Mouse (Mus musculus): ENCODE measurements around the gene Hmga2. TPM values are rescaled to one million over a fixed set of nuclear protein-coding genes. Genes with fewer than 3 reads are reported as not detected.

The Hmga2 gene
- polyA plus RNA-seq, 1 experiment from 2014 or later = 0.71 TPM

DNA sequence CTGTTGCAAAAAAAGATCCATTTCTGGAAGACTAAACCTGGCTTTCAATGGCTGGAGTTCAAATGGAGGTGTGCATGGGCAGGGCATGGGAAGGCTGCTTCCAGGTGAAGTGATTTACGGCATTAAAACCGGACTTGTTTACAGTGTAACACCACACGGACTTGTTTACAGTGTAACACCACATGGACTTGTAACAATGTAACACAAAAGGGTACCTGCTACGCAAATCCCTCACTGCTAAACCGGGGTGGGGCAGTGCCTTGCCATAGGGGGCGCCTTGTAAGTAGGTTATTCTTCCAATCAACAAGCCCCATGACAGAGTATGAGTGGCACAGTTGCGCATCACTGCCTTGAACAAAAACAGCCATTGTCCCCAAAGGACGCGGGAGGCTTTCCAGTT is 44.2 kb downstream of the Hmga2 start:
- no peak for ATAC-seq
- no peak overlapping the region for H3K4me3 ChIP-seq (replicated peaks; ENCODE audit: low read length)
- no peak overlapping the region for H3K27ac ChIP-seq (ENCODE audit: low read length)
- 59% methylated on average over 9 of the region's 9 CpGs for WGBS
- H3K4me2 ChIP-seq (ENCODE audit: low read length) = no peak overlapping the region
- H3K9ac ChIP-seq (replicated peaks; ENCODE audit: low read depth, low read length) = no peak overlapping the region
- H3K9me3 ChIP-seq (ENCODE audit: control insufficient read depth, low read length) = no peaks in the 10 kb centered on the region
- H3K36me3 ChIP-seq (ENCODE audit: control insufficient read depth, insufficient read depth) = no peaks in the 10 kb centered on the region
- no peaks in the 10 kb centered on the region for H3K27me3 ChIP-seq (replicated peaks; ENCODE audit: control insufficient read depth, insufficient read depth, low read length)
- peaks cover 14% of the 10 kb centered on the region for H3K4me1 ChIP-seq (replicated peaks; ENCODE audit: control insufficient read depth, insufficient read depth, low read length)

DNA sequence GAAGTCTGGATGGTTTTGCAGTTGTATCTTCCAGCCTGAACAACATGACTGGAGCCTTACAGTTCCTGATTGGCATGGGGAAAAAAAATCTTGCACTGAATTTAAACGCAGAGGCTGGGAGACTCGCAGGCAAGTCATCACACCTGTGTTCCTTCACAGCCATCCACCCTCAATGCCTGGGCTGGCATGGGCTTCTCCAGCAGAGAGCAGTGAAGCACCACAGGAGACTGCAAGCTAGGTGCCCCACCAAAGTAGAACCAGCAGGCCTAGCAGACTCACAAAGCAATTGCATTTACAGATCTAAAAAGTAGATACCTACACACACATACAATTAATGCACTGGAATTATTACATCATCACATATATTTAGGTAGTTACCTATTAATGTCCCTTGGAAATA is 44.8 kb downstream of the Hmga2 start:
- H3K27ac ChIP-seq (ENCODE audit: low read length) = no peak overlapping the region
- no peak for ATAC-seq
- 80% methylated on average over 2 of the region's 2 CpGs for WGBS
- no peaks in the 10 kb centered on the region for H3K36me3 ChIP-seq (ENCODE audit: control insufficient read depth, insufficient read depth)
- no peak overlapping the region for H3K9ac ChIP-seq (replicated peaks; ENCODE audit: low read depth, low read length)
- no peak overlapping the region for H3K4me3 ChIP-seq (replicated peaks; ENCODE audit: low read length)
- H3K4me2 ChIP-seq (ENCODE audit: low read length) = no peak overlapping the region
- H3K9me3 ChIP-seq (ENCODE audit: control insufficient read depth, low read length) = no peaks in the 10 kb centered on the region
- peaks cover 14% of the 10 kb centered on the region for H3K4me1 ChIP-seq (replicated peaks; ENCODE audit: control insufficient read depth, insufficient read depth, low read length)
- H3K27me3 ChIP-seq (replicated peaks; ENCODE audit: control insufficient read depth, insufficient read depth, low read length) = no peaks in the 10 kb centered on the region

DNA sequence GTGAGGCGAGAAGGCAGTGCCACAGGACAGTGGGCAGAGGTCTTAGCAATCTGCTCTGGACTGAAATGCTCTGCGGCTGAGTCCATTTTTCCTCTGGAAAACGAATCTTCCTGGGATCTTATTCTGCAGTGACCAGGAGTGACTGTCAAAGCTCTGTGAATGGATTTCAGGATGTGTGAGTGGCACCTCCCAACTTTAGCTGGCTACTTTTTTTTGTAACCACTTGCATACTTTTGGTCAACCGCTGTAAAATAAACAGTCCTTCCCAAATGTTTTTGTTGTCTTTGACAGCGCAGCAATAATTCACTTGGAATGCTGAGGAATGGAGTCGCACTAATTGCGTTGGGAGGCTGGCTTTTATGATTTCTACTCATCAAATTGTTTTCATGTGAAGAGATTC is 45.8 kb downstream of the Hmga2 start:
- Histone ChIP-seq H3K36me3 (ENCODE audit: control insufficient read depth, insufficient read depth) (no peaks in the 10 kb centered on the region), H3K4me2 (ENCODE audit: low read length) (no peak overlapping the region), H3K27ac (ENCODE audit: low read length) (no peak overlapping the region), H3K27me3 (replicated peaks; ENCODE audit: control insufficient read depth, insufficient read depth, low read length) (0 out of 2 replicates have a peak, but pooled peaks cover 2% of the 10 kb centered on the region), H3K9ac (replicated peaks; ENCODE audit: low read depth, low read length) (no peak overlapping the region), H3K4me3 (replicated peaks; ENCODE audit: low read length) (no peak overlapping the region), H3K9me3 (ENCODE audit: control insufficient read depth, low read length) (no peaks in the 10 kb centered on the region), H3K4me1 (replicated peaks; ENCODE audit: control insufficient read depth, insufficient read depth, low read length) (peaks cover 14% of the 10 kb centered on the region)
- ATAC-seq = no peak
- WGBS = 78% methylated on average over 7 of the region's 7 CpGs

DNA sequence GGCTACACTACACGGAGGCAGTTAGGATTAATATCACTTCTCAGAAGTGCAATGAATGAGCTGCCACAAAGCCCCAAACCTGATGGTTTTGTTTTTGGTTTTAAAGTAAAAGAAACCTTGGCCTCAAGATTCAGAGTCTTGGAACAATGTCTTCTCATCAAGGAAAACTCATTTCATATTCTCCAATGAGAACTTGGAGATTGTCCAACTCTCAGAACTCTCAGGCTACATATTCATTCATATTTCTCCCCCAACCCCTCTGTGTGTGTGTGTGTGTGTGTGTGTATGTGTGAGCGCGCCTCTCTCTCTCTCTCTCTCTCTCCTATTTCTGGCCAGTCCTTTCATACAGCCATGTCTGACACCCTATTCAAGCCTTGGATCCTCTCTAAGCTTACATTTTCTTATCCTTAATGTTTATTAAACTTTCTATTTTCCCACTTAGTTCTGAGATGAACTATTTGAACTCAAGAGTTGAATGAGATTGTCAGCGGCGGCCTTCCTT is 46.5 kb downstream of the Hmga2 start:
- peaks cover 14% of the 10 kb centered on the region for H3K4me1 ChIP-seq (replicated peaks; ENCODE audit: control insufficient read depth, insufficient read depth, low read length)
- 0 out of 2 replicates have a peak, but pooled peaks cover 2% of the 10 kb centered on the region for H3K27me3 ChIP-seq (replicated peaks; ENCODE audit: control insufficient read depth, insufficient read depth, low read length)
- no peak overlapping the region for H3K9ac ChIP-seq (replicated peaks; ENCODE audit: low read depth, low read length)
- 78% methylated on average over 5 of the region's 5 CpGs for WGBS
- H3K4me3 ChIP-seq (replicated peaks; ENCODE audit: low read length) = no peak overlapping the region
- H3K4me2 ChIP-seq (ENCODE audit: low read length) = no peak overlapping the region
- no peak overlapping the region for H3K27ac ChIP-seq (ENCODE audit: low read length)
- no peak for ATAC-seq
- H3K9me3 ChIP-seq (ENCODE audit: control insufficient read depth, low read length) = no peaks in the 10 kb centered on the region
- no peaks in the 10 kb centered on the region for H3K36me3 ChIP-seq (ENCODE audit: control insufficient read depth, insufficient read depth)

DNA sequence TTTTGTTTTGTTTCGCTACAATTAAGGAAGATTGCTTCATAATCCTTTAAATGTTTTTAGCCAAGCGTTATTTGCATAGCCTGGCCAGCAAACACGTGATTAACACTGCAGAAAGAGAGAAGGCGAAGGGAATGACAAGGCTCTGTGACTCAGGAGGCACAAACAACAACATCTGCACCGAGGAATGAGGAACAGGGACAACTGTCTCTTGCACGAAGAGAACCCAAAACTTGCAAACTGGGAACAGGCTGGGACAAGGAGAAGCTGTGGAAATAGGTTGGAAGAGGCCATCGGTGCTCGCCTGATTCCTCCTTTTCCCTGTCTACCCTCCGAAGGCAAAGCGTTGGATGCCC is 47.1 kb downstream of the Hmga2 start:
- Histone ChIP-seq H3K4me1 (replicated peaks; ENCODE audit: control insufficient read depth, insufficient read depth, low read length) (peaks cover 14% of the 10 kb centered on the region), H3K27me3 (replicated peaks; ENCODE audit: control insufficient read depth, insufficient read depth, low read length) (0 out of 2 replicates have a peak, but pooled peaks cover 2% of the 10 kb centered on the region), H3K4me3 (replicated peaks; ENCODE audit: low read length) (no peak overlapping the region), H3K36me3 (ENCODE audit: control insufficient read depth, insufficient read depth) (no peaks in the 10 kb centered on the region), H3K4me2 (ENCODE audit: low read length) (peak overlapping the region; percentile 48), H3K9me3 (ENCODE audit: control insufficient read depth, low read length) (no peaks in the 10 kb centered on the region), H3K9ac (replicated peaks; ENCODE audit: low read depth, low read length) (no peak overlapping the region), H3K27ac (ENCODE audit: low read length) (no peak overlapping the region)
- 61% methylated on average over 10 of the region's 10 CpGs for WGBS
- no peak for ATAC-seq

DNA sequence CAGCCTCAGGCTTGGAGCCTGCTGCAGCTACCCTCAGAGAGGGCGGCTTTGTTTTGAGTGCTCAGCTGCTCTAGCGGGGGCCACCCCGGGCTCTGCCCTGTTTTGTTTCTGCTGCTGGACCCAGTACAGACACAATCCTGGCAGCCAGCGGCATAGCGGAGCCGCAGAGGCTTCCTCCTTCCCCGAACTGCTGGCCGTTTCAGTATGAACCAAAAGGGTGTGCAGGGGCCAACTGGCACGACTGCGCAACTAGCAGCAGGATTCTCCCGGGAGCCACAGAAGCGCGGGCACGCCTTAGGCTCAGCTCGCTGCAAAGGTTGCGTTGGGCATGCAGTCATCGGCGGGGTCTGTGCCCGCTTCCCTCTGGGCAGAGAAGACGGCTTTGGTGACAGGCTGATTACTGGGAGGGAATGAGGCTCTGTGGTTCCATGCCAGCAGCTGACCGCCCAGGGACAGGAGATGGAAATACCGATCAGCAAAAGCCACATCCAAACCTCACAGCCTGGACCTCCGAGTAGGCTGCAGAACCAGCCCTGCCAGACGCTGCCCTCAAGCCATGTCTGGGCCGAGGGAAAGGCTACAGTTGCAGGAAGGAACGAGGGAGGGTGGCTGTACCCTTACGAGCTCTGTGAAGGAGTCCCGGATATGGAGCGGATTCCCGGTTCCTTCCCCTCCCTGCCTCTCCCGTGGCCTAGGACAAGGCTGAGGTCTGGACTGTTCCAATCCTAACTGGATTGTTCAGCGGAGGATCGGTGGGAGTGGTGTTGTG is 47.7 kb downstream of the Hmga2 start:
- Histone ChIP-seq H3K27ac (ENCODE audit: low read length) (no peak overlapping the region), H3K9ac (replicated peaks; ENCODE audit: low read depth, low read length) (peak overlapping the region; percentile 42; the same call in 1 of the 2 replicates), H3K4me1 (replicated peaks; ENCODE audit: control insufficient read depth, insufficient read depth, low read length) (peaks cover 14% of the 10 kb centered on the region), H3K4me2 (ENCODE audit: low read length) (peak overlapping the region; percentile 48), H3K27me3 (replicated peaks; ENCODE audit: control insufficient read depth, insufficient read depth, low read length) (peaks cover 8% of the 10 kb centered on the region; the same call in 1 of the 2 replicates), H3K4me3 (replicated peaks; ENCODE audit: low read length) (peak overlapping the region; percentile 23), H3K36me3 (ENCODE audit: control insufficient read depth, insufficient read depth) (no peaks in the 10 kb centered on the region), H3K9me3 (ENCODE audit: control insufficient read depth, low read length) (no peaks in the 10 kb centered on the region)
- WGBS = 39% methylated on average over 33 of the region's 33 CpGs
- peak; percentile 85 for ATAC-seq

DNA sequence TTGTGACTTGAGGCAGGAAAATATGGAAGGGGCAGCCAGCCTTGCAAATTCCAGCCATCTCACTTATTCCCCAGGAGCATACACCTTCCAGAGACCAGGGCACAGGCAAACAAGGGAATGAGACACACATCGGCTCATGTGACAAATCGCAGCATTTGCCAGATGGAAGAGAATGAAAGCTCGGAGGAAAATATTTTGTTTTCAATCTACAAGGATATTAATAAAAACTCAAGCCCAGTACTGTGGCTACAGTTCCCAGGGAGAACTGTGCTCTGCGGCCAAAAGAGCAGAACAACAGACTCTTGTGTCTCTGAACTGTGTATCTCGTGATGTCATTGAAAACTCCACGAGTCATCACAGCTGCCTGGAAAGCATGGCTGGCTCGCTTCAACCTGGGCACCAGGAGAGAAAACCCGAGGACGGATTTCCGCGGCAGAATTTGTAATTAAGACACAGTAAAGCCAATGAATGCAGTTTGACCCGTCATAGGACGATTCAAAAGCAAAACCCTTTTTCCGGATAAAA is 50.1 kb downstream of the Hmga2 start:
- Histone ChIP-seq H3K9me3 (ENCODE audit: control insufficient read depth, low read length) (no peaks in the 10 kb centered on the region), H3K27me3 (replicated peaks; ENCODE audit: control insufficient read depth, insufficient read depth, low read length) (peaks cover 10% of the 10 kb centered on the region; the same call in 1 of the 2 replicates), H3K9ac (replicated peaks; ENCODE audit: low read depth, low read length) (no peak overlapping the region), H3K27ac (ENCODE audit: low read length) (no peak overlapping the region), H3K36me3 (ENCODE audit: control insufficient read depth, insufficient read depth) (no peaks in the 10 kb centered on the region), H3K4me1 (replicated peaks; ENCODE audit: control insufficient read depth, insufficient read depth, low read length) (peaks cover 26% of the 10 kb centered on the region), H3K4me2 (ENCODE audit: low read length) (no peak overlapping the region), H3K4me3 (replicated peaks; ENCODE audit: low read length) (no peak overlapping the region)
- WGBS = 40% methylated on average over 14 of the region's 14 CpGs
- ATAC-seq = no peak

DNA sequence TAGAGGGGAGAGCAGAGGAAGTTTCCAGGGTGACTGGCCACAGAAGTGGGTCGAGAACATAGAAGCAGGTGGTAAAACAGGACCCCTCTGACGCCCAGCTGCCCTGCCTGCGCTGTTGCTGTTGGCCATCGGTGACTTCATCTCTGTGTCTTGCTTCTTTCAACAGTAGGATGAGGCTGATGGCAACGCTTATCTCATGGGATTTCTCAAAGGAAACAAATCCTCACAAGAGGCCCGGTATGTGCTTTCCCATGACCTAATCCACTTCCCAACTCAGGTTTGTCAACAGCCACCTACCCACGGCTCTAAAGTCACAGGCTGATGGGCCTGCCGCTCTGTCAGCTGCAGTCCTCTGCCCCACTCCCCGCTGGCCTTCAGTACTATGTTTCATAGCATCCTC is 52.3 kb downstream of the Hmga2 start:
- H3K4me2 ChIP-seq (ENCODE audit: low read length) = no peak overlapping the region
- no peak overlapping the region for H3K27ac ChIP-seq (ENCODE audit: low read length)
- no peak for ATAC-seq
- peaks cover 23% of the 10 kb centered on the region for H3K4me1 ChIP-seq (replicated peaks; ENCODE audit: control insufficient read depth, insufficient read depth, low read length)
- H3K4me3 ChIP-seq (replicated peaks; ENCODE audit: low read length) = no peak overlapping the region
- no peaks in the 10 kb centered on the region for H3K9me3 ChIP-seq (ENCODE audit: control insufficient read depth, low read length)
- no peak overlapping the region for H3K9ac ChIP-seq (replicated peaks; ENCODE audit: low read depth, low read length)
- H3K36me3 ChIP-seq (ENCODE audit: control insufficient read depth, insufficient read depth) = no peaks in the 10 kb centered on the region
- WGBS = 82% methylated on average over 9 of the region's 9 CpGs
- peaks cover 25% of the 10 kb centered on the region for H3K27me3 ChIP-seq (replicated peaks; ENCODE audit: control insufficient read depth, insufficient read depth, low read length)

DNA sequence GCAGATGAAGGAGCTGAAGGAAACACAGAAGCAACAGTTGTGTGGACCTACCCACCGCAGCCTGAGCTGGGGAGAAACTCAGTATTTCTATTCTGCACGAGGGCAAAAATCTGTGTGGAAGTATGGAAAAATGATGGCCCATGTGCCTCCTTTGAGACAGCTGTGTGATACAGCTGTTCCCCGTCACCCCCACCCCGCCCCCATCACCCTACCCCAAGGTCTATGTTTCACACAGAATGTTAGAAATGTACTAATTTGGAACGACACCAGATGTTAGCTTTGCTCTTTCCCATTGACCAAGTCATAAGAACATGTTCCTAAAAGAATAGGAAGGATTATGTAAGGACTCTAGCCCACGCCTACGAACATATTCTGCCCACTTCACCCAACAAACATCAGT is 53.0 kb downstream of the Hmga2 start:
- Histone ChIP-seq H3K4me3 (replicated peaks; ENCODE audit: low read length) (no peak overlapping the region), H3K9ac (replicated peaks; ENCODE audit: low read depth, low read length) (no peak overlapping the region), H3K9me3 (ENCODE audit: control insufficient read depth, low read length) (no peaks in the 10 kb centered on the region), H3K36me3 (ENCODE audit: control insufficient read depth, insufficient read depth) (no peaks in the 10 kb centered on the region), H3K4me2 (ENCODE audit: low read length) (no peak overlapping the region), H3K27me3 (replicated peaks; ENCODE audit: control insufficient read depth, insufficient read depth, low read length) (peaks cover 26% of the 10 kb centered on the region), H3K27ac (ENCODE audit: low read length) (no peak overlapping the region), H3K4me1 (replicated peaks; ENCODE audit: control insufficient read depth, insufficient read depth, low read length) (peaks cover 16% of the 10 kb centered on the region)
- no peak for ATAC-seq
- WGBS = 76% methylated on average over 7 of the region's 7 CpGs
